Mouse (Mus musculus) intestine, embryonic 14.5 days (tissue): ENCODE measurements around the gene Asprv1. TPM values are rescaled to one million over a fixed set of nuclear protein-coding genes. Genes with fewer than 3 reads are reported as not detected.

Source experiments
- ATAC-seq: fragments of 200-750 bp; cut with Nextera tagmentation; replicated peaks from 2 replicates; pipeline ENCODE4 v1.8.0; 2017; ENCODE audit warnings: low read depth, moderate number of reproducible peaks, moderate TSS enrichment, moderate library complexity; ENCODE audit not compliant: low FRiP score, low TSS enrichment
- DNase-seq: peaks from one replicate; pipeline ENCODE4 v3.0.0-alpha.2; 2018; ENCODE audit warnings: low spot score
- H3K27ac ChIP-seq: fragments of 300-500 bp; sonication (generic); 2 replicates; pipeline ENCODE4 v1.5.1; 2014; ENCODE audit warnings: low read depth, mild to moderate bottlenecking, control low read depth
- H3K27me3 ChIP-seq: fragments of 300-500 bp; sonication (generic); replicated peaks from 2 replicates; pipeline ENCODE4 v1.6.1; 2014; ENCODE audit warnings: low read length, control low read depth; ENCODE audit not compliant: control insufficient read depth, insufficient read depth
- H3K36me3 ChIP-seq: fragments of 300-500 bp; sonication (generic); 2 replicates; pipeline ENCODE4 v1.6.1; 2014; ENCODE audit warnings: low read length, control low read depth; ENCODE audit not compliant: control insufficient read depth, insufficient read depth
- H3K4me1 ChIP-seq: fragments of 300-500 bp; sonication (generic); replicated peaks from 2 replicates; pipeline ENCODE4 v1.6.1; 2014; ENCODE audit warnings: low read length, control low read depth, mixed read lengths; ENCODE audit not compliant: control insufficient read depth, insufficient read depth
- H3K4me2 ChIP-seq: fragments of 300-500 bp; sonication (generic); 2 replicates; pipeline ENCODE4 v1.6.1; 2014; ENCODE audit warnings: low read length
- H3K4me3 ChIP-seq: fragments of 300-500 bp; sonication (generic); 2 replicates; pipeline ENCODE4 v1.5.1; 2014; ENCODE audit warnings: low read depth, low read length, control low read depth, mixed read lengths
- H3K9ac ChIP-seq: fragments of 300-500 bp; sonication (generic); 2 replicates; pipeline ENCODE4 v1.6.1; 2014; ENCODE audit warnings: mild to moderate bottlenecking, low read length
- H3K9me3 ChIP-seq: fragments of 300-500 bp; sonication (generic); 2 replicates; pipeline ENCODE4 v1.6.1; 2016; ENCODE audit warnings: low read length, control low read depth; ENCODE audit not compliant: control insufficient read depth
- WGBS: fragments of 180-500 bp; shearing (Covaris S2); extraction: QIAGEN DNeasy Blood & Tissue Kit; methylation state at CpG from one replicate; pipeline ENCODE4 v1.1.7; 2014; 5-methylcytosine and 5-hydroxymethylcytosine counted together
- polyA plus RNA-seq: library from polyadenylated mRNA; unstranded; fragments of >200 nt; fragmentation: Nextera tagmentation; extraction: Ambion mirVana; gene quantifications from 2 replicates; pipeline ENCODE4 v1.2.1, GENCODE M21; 2014

Asprv1 gene
- polyA plus RNA-seq, 1 experiment from 2014 or later: 0.26 TPM

DNA sequence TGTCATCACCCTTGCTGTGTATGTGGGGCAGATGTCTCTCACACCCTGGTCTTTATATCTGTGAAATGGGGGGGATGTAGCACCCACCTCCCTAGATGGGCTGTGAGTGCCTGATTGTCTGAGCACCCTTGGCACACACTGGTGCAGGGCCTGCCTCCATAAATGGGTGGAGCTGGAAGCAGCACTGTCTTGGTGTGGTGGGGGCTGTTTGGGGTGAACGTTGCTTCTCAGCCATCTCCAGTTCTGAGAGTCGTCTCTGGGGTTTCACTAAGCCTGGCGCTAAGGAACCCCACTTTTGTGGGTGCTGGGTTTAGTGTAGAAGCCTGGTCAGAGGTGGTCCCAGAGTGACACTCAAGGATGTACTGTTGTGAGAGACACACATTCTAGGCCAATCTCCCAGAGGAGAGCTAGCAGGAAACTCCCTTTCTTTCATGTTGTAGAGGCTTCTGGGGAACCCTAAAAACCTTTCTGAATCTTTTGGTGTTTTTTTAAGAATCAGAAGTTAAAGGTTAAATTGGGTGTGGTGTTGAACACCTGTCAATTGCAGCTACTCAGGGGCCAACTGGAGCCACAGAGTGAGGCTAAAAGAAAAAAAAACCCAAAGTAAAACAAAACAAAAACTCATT lies 16.9 kb downstream of the Asprv1 start:
- H3K27ac ChIP-seq: no peak overlapping the region
- no peaks in the 10 kb centered on the region for H3K9me3 ChIP-seq
- DNase-seq: no peak
- no peak overlapping the region for H3K4me3 ChIP-seq
- WGBS: 88% methylated on average over 3 of the region's 3 CpGs
- H3K36me3 ChIP-seq: peaks cover 19% of the 10 kb centered on the region
- no peaks in the 10 kb centered on the region for H3K27me3 ChIP-seq
- ATAC-seq: no peak
- H3K4me2 ChIP-seq: no peak overlapping the region
- H3K9ac ChIP-seq: no peak overlapping the region
- H3K4me1 ChIP-seq: no peaks in the 10 kb centered on the region

DNA sequence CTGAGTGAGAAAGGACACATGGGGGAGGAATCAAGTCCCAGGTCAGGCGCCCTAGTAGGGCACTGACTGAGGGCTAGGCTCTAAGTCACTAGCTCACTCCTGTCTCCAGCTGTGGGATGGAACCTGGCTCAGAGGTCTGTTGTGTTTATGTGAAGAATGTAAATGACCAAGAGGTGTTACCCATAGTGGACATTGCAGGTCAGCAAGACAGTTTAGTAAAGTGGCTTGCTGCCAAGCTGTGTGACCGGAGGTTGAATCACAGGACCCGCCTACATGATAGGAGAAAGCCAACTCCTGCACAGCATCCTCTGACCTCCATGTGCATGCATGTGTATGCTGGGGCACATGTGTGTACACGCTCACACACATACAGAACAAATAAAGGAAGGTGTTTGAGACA lies 17.6 kb downstream of the Asprv1 start:
- 80% methylated on average over 4 of the region's 4 CpGs for WGBS
- DNase-seq (no peak), ATAC-seq (no peak)
- H3K4me2 ChIP-seq: no peak overlapping the region
- no peaks in the 10 kb centered on the region for H3K27me3 ChIP-seq
- no peak overlapping the region for H3K27ac ChIP-seq
- H3K9me3 ChIP-seq: no peaks in the 10 kb centered on the region
- H3K4me1 ChIP-seq: no peaks in the 10 kb centered on the region
- H3K4me3 ChIP-seq: no peak overlapping the region
- peaks cover 25% of the 10 kb centered on the region for H3K36me3 ChIP-seq
- no peak overlapping the region for H3K9ac ChIP-seq

DNA sequence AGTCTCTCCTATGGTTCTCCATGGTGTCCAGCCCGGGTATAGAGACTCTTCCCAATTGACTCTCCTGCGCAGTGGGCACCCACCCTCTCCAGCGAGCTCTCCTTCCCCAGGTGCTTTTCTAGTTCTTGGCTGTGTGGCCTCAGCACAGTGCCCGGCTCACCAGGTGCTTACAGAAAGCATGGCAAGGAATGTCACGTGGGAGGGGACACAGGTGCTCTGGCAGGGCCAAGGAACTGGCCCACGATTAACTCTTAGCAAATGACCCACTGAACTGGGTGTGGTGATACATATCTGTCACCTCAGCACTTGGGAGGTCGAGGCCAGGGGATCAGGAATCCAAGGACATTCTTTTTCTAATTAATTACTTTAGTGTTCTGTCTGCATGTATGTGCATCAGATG lies 18.2 kb downstream of the Asprv1 start:
- no peak overlapping the region for H3K4me3 ChIP-seq
- H3K9ac ChIP-seq: no peak overlapping the region
- no peak overlapping the region for H3K4me2 ChIP-seq
- H3K27me3 ChIP-seq: no peaks in the 10 kb centered on the region
- WGBS: 75% methylated on average over 7 of the region's 7 CpGs
- no peaks in the 10 kb centered on the region for H3K9me3 ChIP-seq
- no peak overlapping the region for H3K27ac ChIP-seq
- peaks cover 31% of the 10 kb centered on the region for H3K36me3 ChIP-seq
- DNase-seq: no peak
- ATAC-seq: no peak
- H3K4me1 ChIP-seq: no peaks in the 10 kb centered on the region

DNA sequence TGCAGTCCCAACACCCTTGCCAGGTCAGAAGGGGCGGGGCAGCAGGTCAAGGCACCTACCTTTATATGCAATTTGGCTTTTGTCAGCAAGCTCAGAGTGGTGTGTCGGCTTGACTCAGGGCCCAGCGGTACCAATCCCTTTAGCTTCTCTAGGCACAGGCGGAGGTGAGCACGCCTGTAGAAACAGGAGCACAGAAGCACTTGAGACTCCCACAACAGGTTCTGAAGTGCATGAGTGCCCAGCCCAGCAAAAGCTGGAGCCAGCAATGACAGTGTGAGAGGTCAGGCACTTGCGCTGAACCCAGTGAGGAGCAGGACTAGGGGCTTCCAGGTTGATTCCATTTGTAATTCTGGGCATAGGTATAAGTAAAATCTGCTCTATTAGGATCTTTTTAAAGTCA lies 25.1 kb downstream of the Asprv1 start:
- no peak for DNase-seq
- Histone ChIP-seq H3K27me3 (no peaks in the 10 kb centered on the region), H3K9ac (no peak overlapping the region), H3K4me1 (no peaks in the 10 kb centered on the region), H3K4me2 (no peak overlapping the region), H3K9me3 (no peaks in the 10 kb centered on the region), H3K27ac (no peak overlapping the region), H3K4me3 (no peak overlapping the region), H3K36me3 (peaks cover 64% of the 10 kb centered on the region)
- no peak for ATAC-seq
- WGBS: 85% methylated on average over 6 of the region's 6 CpGs

DNA sequence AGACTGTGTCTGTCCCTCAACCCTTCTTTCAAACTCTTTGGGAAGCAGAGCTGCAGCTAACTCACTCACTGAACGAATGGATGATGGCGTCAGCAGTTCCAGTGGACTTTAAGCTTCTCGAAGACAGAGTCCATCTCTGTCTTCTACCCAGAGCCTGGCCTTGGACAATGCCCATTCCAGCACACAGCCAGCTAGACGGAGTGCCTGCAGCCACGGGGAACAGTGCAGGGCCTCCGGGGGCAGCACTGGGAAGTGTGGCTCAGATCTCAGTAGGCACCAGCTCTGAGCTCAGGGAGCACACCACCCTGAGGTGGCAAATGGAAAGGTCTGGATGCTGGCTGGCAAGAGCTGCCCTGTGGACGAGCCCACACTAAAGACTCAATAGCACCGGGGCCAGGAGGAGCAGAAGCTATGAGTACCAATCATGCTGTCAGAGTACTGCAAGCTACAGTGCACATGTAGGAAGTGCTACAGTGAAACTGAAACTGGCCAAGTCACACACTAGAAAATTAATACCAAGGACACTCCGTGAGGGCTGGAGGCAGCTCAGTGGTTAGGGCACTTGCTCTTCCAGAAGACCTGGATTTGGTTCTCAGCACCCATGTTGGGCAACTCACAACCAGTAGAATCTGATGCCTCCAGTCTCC lies 26.4 kb downstream of the Asprv1 start:
- 0 out of 2 replicates have a peak, but pooled peaks have one; percentile 47 for ATAC-seq
- Histone ChIP-seq H3K36me3 (peaks cover 56% of the 10 kb centered on the region), H3K9ac (no peak overlapping the region), H3K27ac (no peak overlapping the region), H3K27me3 (no peaks in the 10 kb centered on the region), H3K4me1 (no peaks in the 10 kb centered on the region), H3K9me3 (no peaks in the 10 kb centered on the region), H3K4me2 (no peak overlapping the region), H3K4me3 (no peak overlapping the region)
- DNase-seq: no peak
- WGBS: 78% methylated on average over 9 of the region's 9 CpGs

DNA sequence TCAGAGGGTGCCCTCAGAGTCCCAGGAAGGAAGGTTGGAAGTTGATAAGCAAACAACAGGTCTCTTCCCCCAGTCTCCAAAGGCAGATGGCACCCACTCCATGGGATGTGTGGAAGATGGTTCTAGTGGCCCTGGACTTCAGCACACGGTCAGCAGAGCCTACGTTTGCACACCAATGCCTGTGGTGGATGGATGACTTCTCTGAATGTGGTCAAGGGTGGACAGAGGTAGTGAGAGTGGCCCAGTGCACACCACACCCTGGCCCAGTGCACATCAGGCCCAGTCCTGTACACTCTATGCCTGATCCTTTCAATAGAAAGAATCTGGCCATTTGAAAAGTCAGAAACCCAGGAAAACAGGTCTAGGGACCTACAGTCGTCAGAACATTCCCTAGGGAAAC lies 30.5 kb downstream of the Asprv1 start:
- DNase-seq (no peak), ATAC-seq (no peak)
- WGBS: 80% methylated on average over 3 of the region's 3 CpGs
- H3K9me3 ChIP-seq: no peaks in the 10 kb centered on the region
- peaks cover 39% of the 10 kb centered on the region for H3K36me3 ChIP-seq
- H3K27me3 ChIP-seq: no peaks in the 10 kb centered on the region
- H3K4me3 ChIP-seq: no peak overlapping the region
- no peak overlapping the region for H3K4me2 ChIP-seq
- H3K9ac ChIP-seq: no peak overlapping the region
- H3K27ac ChIP-seq: no peak overlapping the region
- H3K4me1 ChIP-seq: no peaks in the 10 kb centered on the region

DNA sequence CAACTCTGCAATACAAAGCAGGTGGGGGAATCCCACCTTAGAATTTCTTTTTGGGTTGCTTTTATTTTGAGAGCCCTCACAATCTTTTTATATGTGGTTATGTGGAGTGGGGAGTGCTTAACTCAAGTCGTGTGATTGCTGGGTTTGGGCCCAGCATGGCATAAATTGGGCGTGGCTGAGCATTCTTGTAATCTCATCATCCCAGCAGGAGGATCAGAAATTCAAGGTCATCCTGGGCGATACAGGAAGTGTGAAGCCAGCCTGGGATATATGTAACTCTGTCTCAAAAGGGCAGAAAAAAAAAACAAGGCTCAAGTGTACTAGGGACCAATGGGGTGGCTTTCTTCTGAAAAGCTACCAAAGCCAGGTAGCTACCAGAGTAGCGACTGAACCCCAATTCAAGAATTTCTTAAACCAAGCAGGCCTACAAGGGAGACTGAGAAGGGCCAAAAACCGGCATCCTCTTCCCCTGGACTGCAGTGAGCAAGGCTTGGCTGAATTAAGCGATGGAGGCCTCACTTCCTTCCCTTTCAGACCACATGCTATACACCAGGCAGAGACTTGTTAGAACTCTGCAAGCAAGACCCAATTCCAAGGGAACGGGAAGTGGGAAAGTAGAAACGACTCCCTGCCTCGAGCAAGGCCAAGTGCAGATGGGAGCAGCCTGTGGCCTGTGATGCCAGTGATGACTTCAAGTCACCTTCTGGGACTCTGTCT lies 32.4 kb downstream of the Asprv1 start:
- 79% methylated on average over 9 of the region's 9 CpGs for WGBS
- no peaks in the 10 kb centered on the region for H3K27me3 ChIP-seq
- ATAC-seq (no peak), DNase-seq (no peak)
- no peak overlapping the region for H3K9ac ChIP-seq
- no peaks in the 10 kb centered on the region for H3K4me1 ChIP-seq
- H3K36me3 ChIP-seq: peaks cover 38% of the 10 kb centered on the region
- H3K4me3 ChIP-seq: no peak overlapping the region
- no peak overlapping the region for H3K4me2 ChIP-seq
- H3K27ac ChIP-seq: no peak overlapping the region
- H3K9me3 ChIP-seq: no peaks in the 10 kb centered on the region

DNA sequence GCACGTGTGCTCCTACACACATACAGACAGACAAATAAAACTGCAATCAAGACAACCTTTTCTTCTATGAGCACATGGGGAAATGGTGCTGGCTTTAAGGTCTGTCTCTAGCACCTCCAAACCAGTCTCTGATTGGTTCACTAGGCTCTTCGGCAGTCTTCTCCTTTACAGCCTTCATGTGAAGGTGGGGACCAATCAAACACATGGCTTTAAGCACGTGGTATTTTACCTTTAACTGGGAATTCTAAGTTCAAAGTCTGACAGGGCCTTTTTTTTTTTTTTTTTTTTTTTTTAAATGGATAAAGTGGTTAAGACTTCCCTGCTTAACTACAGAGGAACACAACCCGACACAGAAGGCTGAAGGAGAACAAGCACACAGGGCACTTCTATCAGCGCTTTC lies 37.1 kb downstream of the Asprv1 start:
- peaks cover 17% of the 10 kb centered on the region for H3K4me1 ChIP-seq
- DNase-seq (no peak), ATAC-seq (no peak)
- H3K27ac ChIP-seq: no peak overlapping the region
- 79% methylated on average over 5 of the region's 5 CpGs for WGBS
- H3K4me2 ChIP-seq: no peak overlapping the region
- H3K4me3 ChIP-seq: no peak overlapping the region
- peaks cover 34% of the 10 kb centered on the region for H3K36me3 ChIP-seq
- H3K9ac ChIP-seq: no peak overlapping the region
- H3K9me3 ChIP-seq: no peaks in the 10 kb centered on the region
- no peaks in the 10 kb centered on the region for H3K27me3 ChIP-seq
